Mouse (Mus musculus) right cerebral cortex, postnatal 10 days (tissue): Measurements from ENCODE around the gene Gtf2h3.

Source experiments
- DNase-seq, 2 experiments: peaks; one replicate each; pipeline ENCODE4 v3.0.0; 2021; ENCODE audit warnings: low spot score in 2 of 2

The Gtf2h3 gene

DNA sequence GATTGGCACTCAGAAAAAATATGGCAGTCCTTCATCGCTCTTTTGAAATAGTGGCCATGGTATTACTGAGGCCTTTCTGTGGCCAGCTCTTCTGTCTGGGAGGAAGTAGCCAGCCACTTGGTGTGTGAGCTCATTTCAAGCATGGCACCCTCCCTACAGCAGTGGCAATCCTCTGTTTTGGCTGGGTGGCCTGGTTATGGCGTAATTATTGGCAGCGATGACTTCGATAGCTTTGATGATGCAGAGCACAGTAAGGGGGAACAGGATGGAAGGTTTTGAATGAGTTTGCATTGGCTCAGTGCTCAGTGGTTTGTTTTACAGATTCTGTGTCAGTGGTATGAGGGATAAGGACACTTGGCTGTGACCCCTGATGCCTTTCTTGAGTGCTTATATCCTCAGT is 57.8 kb downstream of the Gtf2h3 start:
- no peak for DNase-seq

DNA sequence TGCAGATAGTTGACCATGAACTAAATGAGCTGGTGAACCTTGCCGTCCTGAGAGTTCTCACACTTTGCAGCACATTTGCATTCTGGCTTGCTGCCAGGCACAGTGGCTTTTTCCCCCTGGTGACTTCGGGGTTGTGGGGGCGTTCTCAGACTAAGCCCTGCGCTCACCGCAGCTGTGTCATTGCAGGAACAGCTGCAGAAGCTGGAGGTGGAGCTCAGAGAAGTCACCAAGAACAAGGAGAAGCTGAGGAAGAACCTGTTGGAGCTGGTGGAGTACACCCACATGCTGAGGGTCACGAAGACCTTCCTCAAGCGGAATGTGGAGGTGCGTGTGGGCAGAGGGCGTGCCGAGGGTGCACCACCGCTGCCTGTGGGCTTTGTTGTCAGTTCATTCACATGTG is 58.4 kb downstream of the Gtf2h3 start:
- DNase-seq: no peak

DNA sequence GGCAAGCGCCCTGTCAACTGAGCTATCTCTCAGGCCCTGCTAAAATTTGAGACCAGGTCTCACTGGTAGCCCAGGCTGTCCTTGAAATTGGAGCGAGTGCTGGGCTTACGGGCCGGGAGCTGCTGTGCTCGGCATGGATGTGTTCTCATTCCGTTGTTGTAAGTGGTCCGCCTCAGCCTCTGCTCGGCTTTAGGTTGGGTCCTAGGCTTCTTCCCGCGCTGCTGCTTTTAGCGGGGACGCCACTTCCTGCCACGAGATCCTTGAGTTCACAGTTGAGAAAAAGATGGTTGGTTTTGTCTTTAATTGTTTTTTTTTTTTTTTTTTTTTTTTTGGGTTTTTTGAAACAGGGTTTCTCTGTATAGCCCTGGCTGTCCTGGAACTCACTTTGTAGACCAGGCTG is 58.9 kb downstream of the Gtf2h3 start:
- no peak for DNase-seq
